Mouse (Mus musculus): Measurements from ENCODE around the gene Rarres2. TPM values are rescaled to one million over a fixed set of nuclear protein-coding genes. Genes with fewer than 3 reads are reported as not detected.

The Rarres2 gene
- polyA plus RNA-seq, 1 experiment, result 45.5 TPM

GRCm38 (mm10) chr6:48581257-48581656 lies 8.7 kb upstream of the Rarres2 start:
- H3K4me3 ChIP-seq (ENCODE audit: extremely low read depth, insufficient read depth, insufficient read length), result no peak overlapping the region
- H3K36me3 ChIP-seq (ENCODE audit: control insufficient read depth, insufficient read depth, low read length), result no peaks in the 10 kb centered on the region
- H3K4me1 ChIP-seq (ENCODE audit: control insufficient read depth, insufficient read depth, insufficient read length), result no peaks in the 10 kb centered on the region
- DNase-seq (ENCODE audit: low read depth in 1 of 2, low spot score in 2 of 2), result no peak
- no peak for TF ChIP-seq POLR2A (IDR thresholded peaks at IDR 0.05; ENCODE audit: low read depth, low read length)
- TF ChIP-seq CTCF (IDR thresholded peaks at IDR 0.05; ENCODE audit: extremely low read depth, insufficient read depth, insufficient read length, insufficient replicate concordance), result no peak
- no peak overlapping the region for H3K27ac ChIP-seq (ENCODE audit: insufficient read depth, low read length)
- H3K27me3 ChIP-seq (ENCODE audit: control insufficient read depth, insufficient read depth, low read length), result no peaks in the 10 kb centered on the region
- WGBS, result 86% methylated on average over 3 of the region's 3 CpGs

DNA sequence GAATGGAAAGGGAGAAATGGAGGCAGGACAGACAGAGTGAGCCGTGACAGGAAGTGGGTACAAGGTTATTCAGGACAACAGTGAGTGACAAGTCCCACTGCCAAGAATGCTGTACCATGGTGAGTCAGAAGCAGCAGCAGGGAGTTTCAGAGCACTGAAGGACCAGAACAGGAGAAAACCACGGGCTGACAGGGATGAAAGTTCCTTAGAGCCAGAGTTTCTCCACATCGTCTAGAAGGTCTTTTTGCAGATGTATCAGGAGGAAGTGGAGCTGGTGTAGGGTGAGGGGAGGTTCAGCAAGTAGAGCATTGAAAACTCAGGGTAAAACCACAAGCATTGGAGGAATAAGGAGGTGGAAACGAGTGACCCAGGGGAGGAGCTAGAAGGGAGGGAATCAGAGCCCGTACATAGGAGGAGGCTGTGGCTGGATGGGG lies 6.6 kb upstream of the Rarres2 start:
- TF ChIP-seq CTCF (IDR thresholded peaks at IDR 0.05; ENCODE audit: extremely low read depth, insufficient read depth, insufficient read length, insufficient replicate concordance), result no peak
- TF ChIP-seq POLR2A (IDR thresholded peaks at IDR 0.05; ENCODE audit: low read depth, low read length), result no peak
- Histone ChIP-seq H3K36me3 (ENCODE audit: control insufficient read depth, insufficient read depth, low read length) (no peaks in the 10 kb centered on the region), H3K4me3 (ENCODE audit: extremely low read depth, insufficient read depth, insufficient read length) (no peak overlapping the region), H3K27ac (ENCODE audit: insufficient read depth, low read length) (0 out of 2 replicates have a peak overlapping the region, but pooled peaks have one; percentile 36), H3K4me1 (ENCODE audit: control insufficient read depth, insufficient read depth, insufficient read length) (no peaks in the 10 kb centered on the region), H3K27me3 (ENCODE audit: control insufficient read depth, insufficient read depth, low read length) (no peaks in the 10 kb centered on the region)
- DNase-seq (ENCODE audit: low read depth in 1 of 2, low spot score in 2 of 2), result no peak
- under 1% methylated on average over 5 of the region's 5 CpGs for WGBS

DNA sequence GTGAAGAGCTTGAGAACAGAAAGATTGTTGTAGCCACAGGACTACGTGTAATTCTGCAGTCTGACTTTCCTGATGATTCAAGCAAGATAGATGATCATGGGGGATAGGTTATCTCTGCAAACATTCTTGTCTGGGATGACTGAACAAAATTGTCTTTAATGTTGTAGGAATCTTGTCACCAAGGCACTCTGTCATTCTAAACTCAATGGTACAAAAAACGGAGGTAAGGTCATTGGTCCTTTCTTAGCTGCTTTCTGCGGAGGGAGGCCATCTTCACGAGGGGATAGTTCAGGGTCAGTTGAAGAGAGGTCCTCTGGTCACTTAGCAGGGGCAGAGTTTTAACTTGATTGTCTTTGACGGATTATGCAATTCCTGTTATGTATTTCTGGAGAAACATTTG lies 6.1 kb upstream of the Rarres2 start:
- no peak overlapping the region for H3K4me3 ChIP-seq (ENCODE audit: extremely low read depth, insufficient read depth, insufficient read length)
- no peaks in the 10 kb centered on the region for H3K4me1 ChIP-seq (ENCODE audit: control insufficient read depth, insufficient read depth, insufficient read length)
- no peak overlapping the region for H3K27ac ChIP-seq (ENCODE audit: insufficient read depth, low read length)
- H3K36me3 ChIP-seq (ENCODE audit: control insufficient read depth, insufficient read depth, low read length), result no peaks in the 10 kb centered on the region
- no peaks in the 10 kb centered on the region for H3K27me3 ChIP-seq (ENCODE audit: control insufficient read depth, insufficient read depth, low read length)
- DNase-seq (ENCODE audit: low read depth in 1 of 2, low spot score in 2 of 2), result no peak
- 56% methylated on average over 5 of the region's 5 CpGs for WGBS
- TF ChIP-seq POLR2A (IDR thresholded peaks at IDR 0.05; ENCODE audit: low read depth, low read length) (no peak), CTCF (IDR thresholded peaks at IDR 0.05; ENCODE audit: extremely low read depth, insufficient read depth, insufficient read length, insufficient replicate concordance) (no peak)

GRCm38 (mm10) chr6:48573981-48574380 lies 1.4 kb upstream of the Rarres2 start:
- Histone ChIP-seq H3K27me3 (ENCODE audit: control insufficient read depth, insufficient read depth, low read length) (no peaks in the 10 kb centered on the region), H3K27ac (ENCODE audit: insufficient read depth, low read length) (no peak overlapping the region), H3K36me3 (ENCODE audit: control insufficient read depth, insufficient read depth, low read length) (no peaks in the 10 kb centered on the region), H3K4me3 (ENCODE audit: extremely low read depth, insufficient read depth, insufficient read length) (no peak overlapping the region), H3K4me1 (ENCODE audit: control insufficient read depth, insufficient read depth, insufficient read length) (peaks cover 2% of the 10 kb centered on the region; the same call in 1 of the 2 replicates)
- TF ChIP-seq CTCF (IDR thresholded peaks at IDR 0.05; ENCODE audit: extremely low read depth, insufficient read depth, insufficient read length, insufficient replicate concordance) (no peak), POLR2A (IDR thresholded peaks at IDR 0.05; ENCODE audit: low read depth, low read length) (no peak)
- no peak for DNase-seq (ENCODE audit: low read depth in 1 of 2, low spot score in 2 of 2)
- WGBS, result 91% methylated on average over 3 of the region's 3 CpGs

DNA sequence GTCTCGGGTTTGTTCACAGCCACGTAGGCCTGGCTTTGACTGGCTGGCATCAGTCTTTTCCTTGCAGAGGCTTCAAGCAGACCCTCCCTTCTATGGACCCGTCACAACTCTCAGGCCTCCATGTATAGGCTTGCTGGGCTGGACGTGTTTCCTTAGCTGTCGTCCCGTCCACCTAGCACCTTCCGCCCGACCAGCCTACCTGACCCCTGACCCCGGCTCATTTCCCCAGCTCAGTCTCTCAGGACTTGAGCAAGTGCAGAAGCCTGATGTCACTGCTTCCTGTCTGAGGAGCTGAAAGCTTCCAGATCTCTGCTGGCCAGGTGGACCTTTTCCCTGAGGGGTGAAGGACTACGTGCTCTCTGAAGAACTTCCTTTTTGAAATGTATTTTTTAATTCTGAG lies 691 bp upstream of the Rarres2 start:
- Histone ChIP-seq H3K27ac (ENCODE audit: insufficient read depth, low read length) (no peak overlapping the region), H3K36me3 (ENCODE audit: control insufficient read depth, insufficient read depth, low read length) (no peaks in the 10 kb centered on the region), H3K4me3 (ENCODE audit: extremely low read depth, insufficient read depth, insufficient read length) (no peak overlapping the region), H3K4me1 (ENCODE audit: control insufficient read depth, insufficient read depth, insufficient read length) (peaks cover 2% of the 10 kb centered on the region; the same call in 1 of the 2 replicates), H3K27me3 (ENCODE audit: control insufficient read depth, insufficient read depth, low read length) (no peaks in the 10 kb centered on the region)
- no peak for TF ChIP-seq POLR2A (IDR thresholded peaks at IDR 0.05; ENCODE audit: low read depth, low read length)
- TF ChIP-seq CTCF (IDR thresholded peaks at IDR 0.05; ENCODE audit: extremely low read depth, insufficient read depth, insufficient read length, insufficient replicate concordance), result no peak
- no peak for DNase-seq (ENCODE audit: low read depth in 1 of 2, low spot score in 2 of 2)
- 63% methylated on average over 10 of the region's 10 CpGs for WGBS

DNA sequence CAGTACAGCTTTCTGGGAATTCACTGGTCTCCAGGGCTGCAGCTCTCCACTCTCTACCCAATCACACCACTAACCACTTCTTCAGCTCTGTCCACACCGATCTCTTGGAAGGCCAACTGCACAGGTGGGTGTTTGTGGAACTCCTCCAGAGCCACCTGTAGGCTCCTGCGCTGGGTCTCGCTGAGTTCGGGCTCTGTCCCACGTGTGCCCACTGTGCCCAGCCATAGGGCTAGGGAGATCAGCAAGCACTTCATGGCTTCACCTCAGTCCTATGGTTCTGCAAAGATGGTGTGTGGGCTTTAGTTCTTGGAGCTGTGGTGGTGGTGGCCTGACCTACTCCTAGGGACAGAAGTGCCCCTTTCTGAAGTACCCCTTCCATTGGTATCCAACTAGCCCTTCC lies 575 bp downstream of the Rarres2 start:
- DNase-seq (ENCODE audit: low read depth in 1 of 2, low spot score in 2 of 2), result no peak
- Histone ChIP-seq H3K4me1 (ENCODE audit: control insufficient read depth, insufficient read depth, insufficient read length) (peaks cover 2% of the 10 kb centered on the region; the same call in 1 of the 2 replicates), H3K36me3 (ENCODE audit: control insufficient read depth, insufficient read depth, low read length) (no peaks in the 10 kb centered on the region), H3K27ac (ENCODE audit: insufficient read depth, low read length) (peak overlapping the region; percentile 2; the same call in 1 of the 2 replicates), H3K27me3 (ENCODE audit: control insufficient read depth, insufficient read depth, low read length) (no peaks in the 10 kb centered on the region), H3K4me3 (ENCODE audit: extremely low read depth, insufficient read depth, insufficient read length) (peak overlapping the region; percentile 10; the same call in 1 of the 2 replicates)
- WGBS, result 94% methylated on average over 5 of the region's 5 CpGs
- TF ChIP-seq CTCF (IDR thresholded peaks at IDR 0.05; ENCODE audit: extremely low read depth, insufficient read depth, insufficient read length, insufficient replicate concordance) (no peak), POLR2A (IDR thresholded peaks at IDR 0.05; ENCODE audit: low read depth, low read length) (no peak)

DNA sequence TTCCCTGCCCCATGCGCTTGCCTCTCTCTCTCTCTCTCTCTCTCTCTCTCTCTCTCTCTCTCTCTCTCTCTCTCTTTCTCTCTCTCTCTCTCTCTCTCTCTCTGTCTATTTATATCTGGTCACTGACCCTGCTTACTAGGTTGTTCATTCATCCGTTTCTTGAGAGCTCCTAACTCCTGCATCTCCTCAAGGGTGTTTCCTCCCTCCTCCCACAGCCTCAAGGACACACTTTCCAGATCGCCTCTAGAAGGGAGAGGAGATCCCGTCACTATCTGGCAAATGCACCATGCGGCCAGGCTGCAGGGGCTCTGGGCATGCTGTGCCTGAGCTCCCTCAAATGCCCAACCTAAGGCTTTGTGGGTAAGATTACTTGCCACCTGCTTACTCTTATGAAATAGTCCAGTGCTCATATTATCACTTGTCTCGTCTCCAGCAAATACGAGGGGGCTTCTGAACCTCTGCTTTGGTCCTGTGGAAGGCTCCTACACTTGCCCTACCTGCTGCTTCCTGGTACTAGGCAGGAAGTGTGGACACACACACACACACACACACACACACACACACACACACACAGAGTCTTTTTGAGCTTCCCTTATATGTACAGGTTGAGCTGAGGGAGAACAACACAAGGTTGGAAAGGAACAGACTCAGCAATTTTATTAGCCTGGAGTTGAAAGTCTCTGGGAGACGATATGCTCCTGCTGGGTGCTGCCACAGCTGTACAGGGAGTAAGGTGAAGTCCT lies 3.4 kb downstream of the Rarres2 start:
- Histone ChIP-seq H3K4me3 (ENCODE audit: extremely low read depth, insufficient read depth, insufficient read length) (no peak overlapping the region), H3K4me1 (ENCODE audit: control insufficient read depth, insufficient read depth, insufficient read length) (peaks cover 2% of the 10 kb centered on the region; the same call in 1 of the 2 replicates), H3K27ac (ENCODE audit: insufficient read depth, low read length) (no peak overlapping the region), H3K36me3 (ENCODE audit: control insufficient read depth, insufficient read depth, low read length) (no peaks in the 10 kb centered on the region), H3K27me3 (ENCODE audit: control insufficient read depth, insufficient read depth, low read length) (no peaks in the 10 kb centered on the region)
- 59% methylated on average over 7 of the region's 8 CpGs for WGBS
- TF ChIP-seq CTCF (IDR thresholded peaks at IDR 0.05; ENCODE audit: extremely low read depth, insufficient read depth, insufficient read length, insufficient replicate concordance), result no peak
- TF ChIP-seq POLR2A (IDR thresholded peaks at IDR 0.05; ENCODE audit: low read depth, low read length), result no peak
- DNase-seq (ENCODE audit: low read depth in 1 of 2, low spot score in 2 of 2), result no peak
